Mouse (Mus musculus) C2C12 (cell line): ENCODE measurements around the gene Ptgs1.

ENCODE experiments used
- CEBPB ChIP-seq: IDR thresholded peaks from one replicate; pipeline ENCODE4 v1.6.1; 2011; ENCODE audit warnings: low read depth, mild to moderate bottlenecking, control low read depth, moderate library complexity
- CTCF ChIP-seq: IDR thresholded peaks from one replicate; pipeline ENCODE4 v1.5.1; 2011; ENCODE audit not compliant: control insufficient read depth, insufficient read depth, insufficient read length
- FOSL1 ChIP-seq: IDR thresholded peaks from one replicate; pipeline ENCODE4 v1.8.0; 2011; ENCODE audit warnings: mild to moderate bottlenecking, low read length; ENCODE audit not compliant: poor library complexity, insufficient read depth, severe bottlenecking
- MAX ChIP-seq: IDR thresholded peaks from one replicate; pipeline ENCODE4 v1.6.1; 2011; ENCODE audit warnings: mild to moderate bottlenecking, control low read depth
- MYOD1 ChIP-seq: IDR thresholded peaks from one replicate; pipeline ENCODE4 v1.6.1; 2011; ENCODE audit warnings: low read depth; ENCODE audit not compliant: control insufficient read depth, insufficient read length
- MYOG ChIP-seq: IDR thresholded peaks from one replicate; pipeline ENCODE4 v1.6.1; 2011; ENCODE audit not compliant: control insufficient read depth, insufficient read length; ENCODE audit errors: extremely low read depth
- USF1 ChIP-seq: IDR thresholded peaks from one replicate; pipeline ENCODE4 v1.6.1; 2011; ENCODE audit warnings: low read depth, mild to moderate bottlenecking, control low read depth, moderate library complexity

DNA sequence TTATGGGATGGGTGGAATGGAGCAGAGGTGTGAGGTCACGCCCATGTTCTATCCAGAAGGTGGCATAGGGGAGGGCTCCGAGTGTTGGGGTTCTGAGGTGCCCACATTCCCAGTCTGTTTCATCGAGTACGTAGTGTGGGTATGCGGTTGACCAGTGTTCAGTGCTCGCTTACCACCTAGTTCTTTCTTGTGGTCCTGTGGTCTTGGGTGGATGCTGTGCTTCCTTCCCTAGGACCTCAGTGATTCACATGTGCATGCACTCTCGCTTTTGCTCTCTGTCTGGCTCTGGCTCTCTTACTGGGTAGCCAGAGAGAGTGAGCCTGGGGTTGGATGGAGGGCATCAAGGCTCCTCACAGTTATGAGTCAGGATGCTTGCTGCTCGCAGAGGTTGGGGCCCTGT lies 10.1 kb upstream of the Ptgs1 start:
- no peak for TF ChIP-seq CTCF
- TF ChIP-seq MYOD1 = no peak
- TF ChIP-seq CEBPB = no peak
- TF ChIP-seq MAX = no peak
- no peak for TF ChIP-seq USF1
- TF ChIP-seq FOSL1 = no peak
- no peak for TF ChIP-seq MYOG
